Mouse (Mus musculus) heart, adult 10 weeks (tissue): ENCODE measurements around the gene B3galt4. TPM values are rescaled to one million over a fixed set of nuclear protein-coding genes. Genes with fewer than 3 reads are reported as not detected.

Experiments
- polyA plus RNA-seq: library from polyadenylated mRNA; stranded (reverse); fragments of 350-450 nt; fragmentation: Illumina TruSeq; extraction: RNeasy Lipid Tissue Mini Kit (QIAGEN cat#74804); gene quantifications from one replicate; pipeline ENCODE4 v1.2.3, GENCODE M21; 2014; ENCODE audit warnings: low read depth, low replicate concordance

B3galt4 gene
- 2.3 TPM for polyA plus RNA-seq

DNA sequence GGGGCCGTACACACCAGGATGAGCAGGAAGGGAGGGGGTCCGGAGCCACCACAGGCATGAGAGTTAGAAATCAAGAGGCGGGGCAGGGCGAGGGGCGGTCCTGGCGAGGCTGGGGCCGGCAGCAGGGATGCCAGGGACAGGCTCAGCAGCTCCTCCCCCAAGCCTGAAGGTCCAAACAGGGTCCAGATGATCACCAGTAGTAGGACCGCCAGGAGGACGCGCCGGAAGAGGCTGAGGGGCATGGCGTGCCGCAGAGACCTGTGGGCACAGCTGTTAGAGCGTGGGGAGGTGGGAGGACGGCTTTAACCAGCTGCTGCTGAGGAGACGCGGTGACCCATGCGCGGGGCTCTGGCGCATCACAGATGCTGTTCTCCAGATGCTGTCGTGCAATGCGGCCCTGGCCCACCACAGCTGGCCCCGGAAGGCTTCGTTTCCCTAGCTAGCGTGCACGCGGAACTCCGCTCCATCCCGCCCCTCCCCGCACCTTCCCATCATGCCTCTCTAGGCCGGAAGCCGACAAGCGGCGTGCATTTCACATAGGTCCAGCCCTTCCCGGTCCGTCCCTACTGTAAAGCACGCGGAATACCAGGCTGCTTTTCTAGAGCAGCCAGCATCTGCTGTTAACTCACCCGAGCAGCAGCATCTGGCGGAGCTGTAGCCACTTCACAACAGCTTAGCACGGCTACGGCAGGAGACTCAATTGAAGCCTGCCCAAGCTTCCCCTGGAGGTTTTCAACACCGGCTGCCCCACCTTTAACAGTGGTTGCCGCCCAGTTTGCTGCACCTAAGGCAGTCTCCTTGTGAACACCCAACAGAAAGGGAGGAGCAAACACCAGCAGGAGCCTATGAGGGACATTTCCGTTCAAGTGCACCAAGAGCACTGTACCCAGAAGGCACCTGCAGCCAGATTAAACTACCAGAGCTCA is at the start of gene B3galt4:
TSS of gene B3galt4 (minus strand) at position 468 of the 926 bp plus-strand sequence.

GRCm38 (mm10) chr17:34000150-34000537 is 48.9 kb upstream of the B3galt4 start, which contains the start of gene H2-K1:
H2-K1 (minus strand) TSS chr17:34000347.

DNA sequence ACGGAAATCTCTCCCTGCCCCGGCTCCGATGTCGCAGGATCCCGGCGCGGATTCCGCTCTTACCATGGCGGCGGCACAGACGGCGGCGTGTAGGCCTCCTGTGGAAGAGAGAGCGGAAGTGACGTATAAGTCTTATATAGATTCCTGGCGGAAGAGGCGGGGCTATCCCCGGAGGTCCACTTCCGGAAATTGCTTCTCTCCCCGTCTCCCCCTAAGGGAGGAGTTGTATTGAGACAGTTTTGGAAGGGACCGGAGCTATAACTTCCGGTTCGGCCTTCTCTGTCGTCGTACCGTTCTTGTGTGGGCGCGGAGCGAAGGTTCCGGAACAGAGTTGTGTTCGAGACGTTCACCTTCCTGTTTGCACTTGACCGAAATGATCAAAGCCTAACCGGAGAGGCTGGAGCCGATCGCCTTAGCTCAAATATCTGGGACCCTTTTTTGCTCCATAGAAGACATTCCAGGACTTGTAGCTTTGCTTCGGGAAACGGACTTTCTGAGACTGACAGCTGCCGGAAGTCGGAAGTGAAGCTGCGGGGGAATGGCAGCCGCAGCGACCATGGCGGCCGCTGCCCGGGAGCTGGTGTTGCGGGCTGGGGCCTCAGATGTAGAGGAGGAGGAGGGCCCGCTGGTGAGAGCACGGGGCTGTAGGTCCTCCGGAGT is 4.4 kb upstream of the B3galt4 start, which contains the start of the genes Vps52 and Rps18:
TSS of gene Vps52 (plus strand) at position 258 of the 660 bp plus-strand sequence.
TSS of gene Rps18 (minus strand) at position 447 of the 660 bp plus-strand sequence.

GRCm38 (mm10) chr17:33940206-33940805 is 11.0 kb downstream of the B3galt4 start, which contains the start of the genes Pfdn6 and Wdr46:
Pfdn6 (minus strand) TSS chr17:33940343.
Wdr46 (plus strand) TSS chr17:33940660.

GRCm38 (mm10) chr17:33929371-33930279 is 21.7 kb downstream of the B3galt4 start, which contains the start of gene Rgl2:
Rgl2 (plus strand) TSS chr17:33929543.

DNA sequence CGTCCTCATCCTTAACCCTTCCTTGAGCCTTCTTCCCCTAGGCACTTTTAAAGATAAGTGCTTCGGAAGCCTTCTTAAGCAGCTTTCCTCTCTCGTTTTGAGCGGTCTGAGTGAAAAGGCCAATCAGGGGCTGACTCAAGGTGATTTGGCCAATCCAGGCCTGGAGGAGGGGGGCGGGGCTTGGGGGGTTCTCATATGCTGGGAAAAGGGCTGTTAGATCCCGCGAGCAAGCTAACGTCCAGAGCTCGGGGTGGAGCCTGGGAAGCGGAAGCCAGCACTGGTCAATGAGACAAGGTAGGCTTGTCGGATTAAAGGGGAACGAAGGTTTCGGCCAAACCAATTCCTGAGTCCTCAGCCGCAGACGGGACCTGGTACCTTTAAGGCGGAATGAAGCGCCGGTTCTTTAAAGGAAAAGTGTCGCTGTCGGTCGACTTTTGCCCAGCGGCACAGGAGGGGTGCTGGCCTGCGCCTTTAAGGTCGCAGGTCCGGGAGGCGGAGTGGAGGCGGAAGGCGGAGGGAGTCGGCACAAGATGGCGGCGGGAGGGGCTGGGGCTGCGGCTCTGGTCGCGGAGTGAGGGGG is 35.5 kb downstream of the B3galt4 start, which contains the start of the genes Tapbp and Zbtb22:
TSS of gene Tapbp (plus strand) at position 229 of the 580 bp plus-strand sequence.
TSS of gene Zbtb22 (plus strand) at position 234 of the 580 bp plus-strand sequence.

GRCm38 (mm10) chr17:33909077-33909868 is 42.0 kb downstream of the B3galt4 start, which contains the start of gene Daxx:
Daxx (plus strand) TSS chr17:33909414.

DNA sequence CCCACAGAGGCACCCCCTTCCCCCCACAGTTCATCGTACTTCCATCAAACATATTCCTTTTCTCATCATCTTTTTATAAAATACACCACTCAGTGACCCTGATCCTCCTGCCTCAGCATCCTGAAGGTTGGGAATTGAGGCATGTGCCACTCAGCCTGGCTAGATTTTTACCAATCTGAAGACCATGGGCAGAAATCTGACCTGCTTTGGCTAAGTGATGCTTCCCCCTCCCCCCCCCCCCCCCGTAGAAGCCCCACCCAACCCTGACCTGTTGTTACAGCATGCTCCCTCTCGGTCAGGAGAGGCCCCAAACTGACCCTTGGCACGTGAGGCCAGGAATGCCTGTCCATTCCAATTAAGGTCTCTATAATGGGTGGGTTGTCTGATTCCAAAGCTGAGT is 46.5 kb downstream of the B3galt4 start, which contains the start of gene Platr17:
TSS of gene Platr17 (plus strand) at position 301 of the 400 bp plus-strand sequence.

Other genes starting within 250 kb of the B3galt4 start
- gene March2, start 232.8 kb downstream of the B3galt4 start, polyA plus RNA-seq: 121 TPM
- gene Rab11b, start 191.0 kb downstream of the B3galt4 start, polyA plus RNA-seq: 199 TPM
- gene Angptl4, start 169.7 kb downstream of the B3galt4 start, polyA plus RNA-seq: 10.0 TPM
- 106 TPM for gene Kank3, start 141.0 kb downstream of the B3galt4 start, polyA plus RNA-seq
- 651 TPM for gene Rps28, start 126.9 kb downstream of the B3galt4 start, polyA plus RNA-seq
- gene Ndufa7, start 126.9 kb downstream of the B3galt4 start, polyA plus RNA-seq: 757 TPM
- 28.3 TPM for gene Cd320, start 108.4 kb downstream of the B3galt4 start, polyA plus RNA-seq
- gene Gm7029, start 77.7 kb downstream of the B3galt4 start, polyA plus RNA-seq: not detected
- 1.3 TPM for gene Kifc1, start 60.8 kb downstream of the B3galt4 start, polyA plus RNA-seq
- not detected for gene Platr17, start 46.4 kb downstream of the B3galt4 start, polyA plus RNA-seq
- gene Daxx, start 42.1 kb downstream of the B3galt4 start, polyA plus RNA-seq: 18.3 TPM
- 57.6 TPM for gene Tapbp, start 35.6 kb downstream of the B3galt4 start, polyA plus RNA-seq
- gene Zbtb22, start 35.6 kb downstream of the B3galt4 start, polyA plus RNA-seq: 16.8 TPM
- 46.9 TPM for gene Rgl2, start 21.9 kb downstream of the B3galt4 start, polyA plus RNA-seq
- gene Pfdn6, start 11.1 kb downstream of the B3galt4 start, polyA plus RNA-seq: 93.3 TPM
- gene Wdr46, start 10.8 kb downstream of the B3galt4 start, polyA plus RNA-seq: 8.0 TPM
- 36.9 TPM for gene Vps52, start 4.3 kb upstream of the B3galt4 start, polyA plus RNA-seq
- 892 TPM for gene Rps18, start 4.5 kb upstream of the B3galt4 start, polyA plus RNA-seq
- gene H2-K1, start 48.9 kb upstream of the B3galt4 start, polyA plus RNA-seq: 293 TPM
- gene Ring1, start 73.2 kb upstream of the B3galt4 start, polyA plus RNA-seq: 25.6 TPM
- 140 TPM for gene H2-Ke6, start 76.6 kb upstream of the B3galt4 start, polyA plus RNA-seq
- gene Slc39a7, start 80.2 kb upstream of the B3galt4 start, polyA plus RNA-seq: 68.0 TPM
- 42.4 TPM for gene Rxrb, start 80.3 kb upstream of the B3galt4 start, polyA plus RNA-seq
- gene Col11a2, start 87.9 kb upstream of the B3galt4 start, polyA plus RNA-seq: 1.5 TPM
- not detected for gene H2-Oa, start 140.9 kb upstream of the B3galt4 start, polyA plus RNA-seq
- 5.4 TPM for gene H2-DMa, start 168.1 kb upstream of the B3galt4 start, polyA plus RNA-seq
- 78.8 TPM for gene Brd2, start 171.1 kb upstream of the B3galt4 start, polyA plus RNA-seq
- gene H2-DMb2, start 191.8 kb upstream of the B3galt4 start, polyA plus RNA-seq: 0.99 TPM
- 2.1 TPM for gene H2-DMb1, start 201.6 kb upstream of the B3galt4 start, polyA plus RNA-seq
- gene Tap1, start 236.1 kb upstream of the B3galt4 start, polyA plus RNA-seq: 7.5 TPM
- gene Psmb9, start 236.3 kb upstream of the B3galt4 start, polyA plus RNA-seq: 9.3 TPM
- 22.3 TPM for gene Psmb8, start 246.2 kb upstream of the B3galt4 start, polyA plus RNA-seq